Mouse (Mus musculus): ENCODE measurements around the gene Acot7. TPM values are rescaled to one million over a fixed set of nuclear protein-coding genes. Genes with fewer than 3 reads are reported as not detected.
A peak's percentile ranks its signal among the peaks of the same experiment; 100 is the strongest.

Acot7 gene
- total and polyA plus RNA-seq, 2 experiments from 2014 or later, result 259 to 510 TPM

DNA sequence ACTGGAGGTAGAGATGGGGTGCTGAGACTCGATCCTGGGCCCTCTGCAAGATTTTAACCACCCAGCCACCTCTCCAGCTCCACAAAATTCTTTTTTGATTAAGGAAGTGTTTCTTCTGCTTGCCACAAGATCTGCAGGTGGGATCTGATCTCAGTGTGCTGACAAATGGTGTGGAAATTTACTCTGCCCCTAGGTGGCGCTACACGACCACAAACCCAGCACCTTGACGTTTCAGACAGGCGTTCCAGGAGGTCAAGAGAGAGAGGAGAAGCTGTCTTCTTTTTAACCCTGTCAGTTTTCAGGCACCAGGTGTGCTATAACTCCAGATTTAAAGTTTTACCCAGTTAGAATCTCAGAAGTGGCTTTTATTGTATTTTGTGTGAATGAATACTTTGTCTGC is 4.9 kb upstream of the Acot7 start:
- Histone ChIP-seq H3K4me2 (ENCODE audit: low read depth, low read length, poor library complexity, severe bottlenecking) (no peak overlapping the region), H3K9me3 (ENCODE audit: low read length) (no peaks in the 10 kb centered on the region), H3K9ac (replicated peaks; ENCODE audit: low read length, poor library complexity, severe bottlenecking) (no peak overlapping the region), H3K4me1 (ENCODE audit: insufficient read depth, low read length) (no peaks in the 10 kb centered on the region), H3K4me3 (ENCODE audit: low read depth, low read length) (no peak overlapping the region), H3K27ac (ENCODE audit: low read depth, low read length) (no peak overlapping the region), H3K36me3 (ENCODE audit: insufficient read depth, low read length) (no peaks in the 10 kb centered on the region), H3K27me3 (ENCODE audit: insufficient read depth, low read length) (no peaks in the 10 kb centered on the region)
- ATAC-seq (ENCODE audit: low FRiP score) (no peak), DNase-seq (ENCODE audit: low spot score) (peak; percentile 71)
- WGBS, result 3% methylated on average over 5 of the region's 5 CpGs
- TF ChIP-seq CTCF (IDR thresholded peaks at IDR 0.05), result peak; percentile 87

DNA sequence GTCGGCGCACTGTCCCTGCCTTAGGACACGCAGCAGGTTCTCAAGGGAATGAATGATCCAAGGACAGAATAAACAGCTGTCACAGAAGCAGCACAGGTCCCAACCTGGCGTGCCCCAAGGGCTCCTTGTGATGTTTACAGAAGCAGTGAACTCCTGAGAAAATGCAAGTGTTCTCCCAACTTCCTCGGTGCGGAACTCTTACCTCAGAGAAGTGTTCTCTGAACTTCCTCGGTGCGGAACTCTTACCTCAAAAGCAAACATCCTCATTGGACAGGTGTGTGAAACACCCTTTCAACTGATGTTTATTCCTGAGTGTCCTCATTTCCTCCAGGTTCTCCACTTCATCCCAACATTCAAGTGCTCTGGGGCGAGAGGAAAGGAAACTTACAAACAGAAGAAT is 4.0 kb upstream of the Acot7 start:
- no peak for ATAC-seq (ENCODE audit: low FRiP score)
- WGBS, result 87% methylated on average over 9 of the region's 9 CpGs

DNA sequence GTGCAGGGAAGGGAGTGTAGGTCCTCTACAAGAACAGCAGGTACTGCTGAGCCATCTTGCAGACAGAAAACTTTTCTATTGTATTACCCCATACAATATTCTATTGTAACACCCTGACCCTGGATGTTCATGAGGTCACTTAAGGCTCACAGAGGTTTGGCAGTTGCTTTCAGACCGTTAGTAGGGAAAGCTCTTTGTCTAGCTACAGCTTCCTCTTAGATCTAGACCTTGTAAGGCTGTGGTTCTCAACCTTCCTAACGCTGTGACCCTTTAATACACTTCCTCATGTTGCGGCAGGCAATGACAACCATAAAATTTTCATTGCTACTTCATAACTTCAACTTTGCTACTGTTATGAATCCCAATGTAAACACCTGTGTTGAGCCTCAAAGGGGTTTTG is 1.3 kb upstream of the Acot7 start:
- Histone ChIP-seq H3K4me3 (ENCODE audit: low read depth, low read length) (no peak overlapping the region), H3K36me3 (ENCODE audit: insufficient read depth, low read length) (no peaks in the 10 kb centered on the region), H3K4me2 (ENCODE audit: low read depth, low read length, poor library complexity, severe bottlenecking) (no peak overlapping the region), H3K27ac (ENCODE audit: low read depth, low read length) (no peak overlapping the region), H3K9me3 (ENCODE audit: low read length) (no peaks in the 10 kb centered on the region), H3K27me3 (ENCODE audit: insufficient read depth, low read length) (no peaks in the 10 kb centered on the region), H3K4me1 (ENCODE audit: insufficient read depth, low read length) (peaks cover 5% of the 10 kb centered on the region; the same call in 1 of the 2 replicates), H3K9ac (replicated peaks; ENCODE audit: low read length, poor library complexity, severe bottlenecking) (no peak overlapping the region)
- ATAC-seq (ENCODE audit: low FRiP score) (no peak), DNase-seq (ENCODE audit: low spot score) (no peak)
- 76% methylated on average over 3 of the region's 3 CpGs for WGBS
- no peak for TF ChIP-seq CTCF (IDR thresholded peaks at IDR 0.05)

More for the DNA sequence above, 4.0 kb upstream of the Acot7 start:
- no peaks in the 10 kb centered on the region for H3K9me3 ChIP-seq (ENCODE audit: low read length)
- DNase-seq (ENCODE audit: low spot score), result no peak
- H3K36me3 ChIP-seq (ENCODE audit: insufficient read depth, low read length), result no peaks in the 10 kb centered on the region
- H3K4me3 ChIP-seq (ENCODE audit: low read depth, low read length), result no peak overlapping the region
- no peak overlapping the region for H3K27ac ChIP-seq (ENCODE audit: low read depth, low read length)
- no peak overlapping the region for H3K9ac ChIP-seq (replicated peaks; ENCODE audit: low read length, poor library complexity, severe bottlenecking)
- no peaks in the 10 kb centered on the region for H3K4me1 ChIP-seq (ENCODE audit: insufficient read depth, low read length)
- H3K27me3 ChIP-seq (ENCODE audit: insufficient read depth, low read length), result no peaks in the 10 kb centered on the region
- no peak for TF ChIP-seq CTCF (IDR thresholded peaks at IDR 0.05)
- no peak overlapping the region for H3K4me2 ChIP-seq (ENCODE audit: low read depth, low read length, poor library complexity, severe bottlenecking)

DNA sequence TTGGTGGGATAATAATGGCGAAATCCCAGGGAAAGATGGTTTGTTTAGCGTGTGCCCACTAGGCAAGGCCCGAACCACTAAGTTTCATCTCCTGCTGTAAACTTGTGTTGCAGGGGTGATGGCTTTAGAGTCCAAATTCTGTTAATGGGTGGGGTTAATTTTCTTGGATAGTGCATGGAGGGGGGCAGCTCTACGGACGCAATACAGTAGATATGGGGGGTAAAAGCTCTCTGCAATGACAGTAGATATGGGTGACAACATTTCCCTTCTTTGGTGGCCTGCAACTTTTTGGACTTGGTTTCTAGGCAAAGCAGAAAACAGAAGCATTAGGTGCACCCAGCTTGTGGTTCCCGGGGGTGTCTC is 779 bp upstream of the Acot7 start:
- no peak for DNase-seq (ENCODE audit: low spot score)
- Histone ChIP-seq H3K4me1 (ENCODE audit: insufficient read depth, low read length) (peaks cover 5% of the 10 kb centered on the region; the same call in 1 of the 2 replicates), H3K36me3 (ENCODE audit: insufficient read depth, low read length) (no peaks in the 10 kb centered on the region), H3K4me2 (ENCODE audit: low read depth, low read length, poor library complexity, severe bottlenecking) (peak overlapping the region; percentile 74), H3K27ac (ENCODE audit: low read depth, low read length) (peak overlapping the region; percentile 80), H3K9me3 (ENCODE audit: low read length) (no peaks in the 10 kb centered on the region), H3K9ac (replicated peaks; ENCODE audit: low read length, poor library complexity, severe bottlenecking) (peak overlapping the region; percentile 86), H3K27me3 (ENCODE audit: insufficient read depth, low read length) (no peaks in the 10 kb centered on the region), H3K4me3 (ENCODE audit: low read depth, low read length) (peak overlapping the region; percentile 85)
- WGBS, result 68% methylated on average over 6 of the region's 6 CpGs
- TF ChIP-seq CTCF (IDR thresholded peaks at IDR 0.05), result no peak
- no peak for ATAC-seq (ENCODE audit: low FRiP score)

DNA sequence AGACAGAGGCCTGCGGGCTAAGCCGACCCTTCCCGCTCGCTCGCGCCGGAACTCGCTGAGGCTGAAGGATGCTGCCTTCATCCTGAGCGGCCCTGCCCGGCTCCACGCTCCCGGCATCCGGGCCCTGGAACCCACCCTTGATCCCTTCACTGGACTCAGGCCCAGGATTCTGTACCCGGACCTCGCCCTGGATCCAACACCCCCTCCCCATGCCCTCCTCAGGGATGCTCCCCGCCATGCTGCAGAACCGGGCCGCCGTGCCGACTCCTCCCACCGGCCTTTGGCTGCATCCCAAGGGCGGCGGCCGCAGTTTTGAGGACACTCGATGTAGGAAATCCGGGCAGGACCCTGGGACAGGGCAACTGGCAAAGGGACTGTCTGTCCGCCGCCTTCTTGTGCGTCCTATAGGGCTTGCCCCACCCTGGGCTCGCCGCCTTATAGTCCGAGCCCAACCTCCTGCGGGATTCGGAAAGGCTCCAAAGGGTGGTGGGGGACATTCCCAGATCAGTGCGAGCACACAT is 470 bp downstream of the Acot7 start:
- H3K9me3 ChIP-seq (ENCODE audit: low read length), result no peaks in the 10 kb centered on the region
- TF ChIP-seq CTCF (IDR thresholded peaks at IDR 0.05), result no peak
- WGBS, result 1% methylated on average over 35 of the region's 35 CpGs
- ATAC-seq (ENCODE audit: low FRiP score) (peak; percentile 62), DNase-seq (ENCODE audit: low spot score) (no peak)
- H3K4me3 ChIP-seq (ENCODE audit: low read depth, low read length), result peak overlapping the region; percentile 85
- H3K27me3 ChIP-seq (ENCODE audit: insufficient read depth, low read length), result no peaks in the 10 kb centered on the region
- H3K9ac ChIP-seq (replicated peaks; ENCODE audit: low read length, poor library complexity, severe bottlenecking), result peak overlapping the region; percentile 86
- H3K36me3 ChIP-seq (ENCODE audit: insufficient read depth, low read length), result no peaks in the 10 kb centered on the region
- peak overlapping the region; percentile 74 for H3K4me2 ChIP-seq (ENCODE audit: low read depth, low read length, poor library complexity, severe bottlenecking)
- peak overlapping the region; percentile 80 for H3K27ac ChIP-seq (ENCODE audit: low read depth, low read length)
- peaks cover 5% of the 10 kb centered on the region; the same call in 1 of the 2 replicates for H3K4me1 ChIP-seq (ENCODE audit: insufficient read depth, low read length)

DNA sequence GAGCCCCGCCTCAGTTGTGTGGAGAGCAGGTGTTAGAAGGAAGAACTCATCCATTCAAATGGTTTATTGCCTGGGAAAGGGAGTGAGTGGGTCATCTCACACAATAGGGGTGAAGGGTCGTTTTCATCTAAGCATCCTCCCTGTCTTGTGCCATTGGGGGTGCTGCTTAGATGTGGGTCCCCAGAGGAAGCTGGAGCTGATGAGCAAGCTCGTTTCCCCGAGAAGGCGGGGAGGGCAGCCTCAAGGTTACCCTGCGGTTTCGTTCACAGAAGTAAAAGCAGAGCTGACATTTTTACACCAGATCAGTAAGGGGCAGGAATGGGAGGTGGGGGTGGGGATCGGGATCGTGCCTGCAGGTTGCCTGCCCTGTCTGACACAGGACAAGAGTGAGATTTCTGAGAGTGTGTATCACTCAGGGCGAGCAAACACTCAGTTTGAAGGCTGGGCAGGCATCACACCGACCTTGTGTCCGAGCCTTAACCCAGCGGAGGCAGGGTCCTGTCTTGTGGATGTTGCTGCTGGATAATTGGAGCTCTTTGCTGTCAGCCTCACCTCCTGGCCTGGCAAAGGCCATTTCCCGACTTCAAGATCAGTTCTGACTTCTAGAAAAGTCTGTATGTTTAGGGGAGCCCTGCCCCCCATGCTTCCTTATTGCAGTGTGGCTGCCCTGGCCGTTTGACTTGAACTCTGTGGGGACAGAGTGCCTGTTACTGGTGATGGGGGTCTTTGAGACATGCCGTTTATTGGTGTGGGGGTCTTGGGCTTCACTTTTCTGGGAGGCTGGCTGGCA is 1.2 kb downstream of the Acot7 start:
- Histone ChIP-seq H3K27me3 (ENCODE audit: insufficient read depth, low read length) (no peaks in the 10 kb centered on the region), H3K9ac (replicated peaks; ENCODE audit: low read length, poor library complexity, severe bottlenecking) (peak overlapping the region; percentile 86), H3K4me1 (ENCODE audit: insufficient read depth, low read length) (peaks cover 5% of the 10 kb centered on the region; the same call in 1 of the 2 replicates), H3K4me2 (ENCODE audit: low read depth, low read length, poor library complexity, severe bottlenecking) (peak overlapping the region; percentile 74), H3K27ac (ENCODE audit: low read depth, low read length) (peak overlapping the region; percentile 80), H3K36me3 (ENCODE audit: insufficient read depth, low read length) (no peaks in the 10 kb centered on the region), H3K9me3 (ENCODE audit: low read length) (no peaks in the 10 kb centered on the region), H3K4me3 (ENCODE audit: low read depth, low read length) (peak overlapping the region; percentile 85)
- no peak for TF ChIP-seq CTCF (IDR thresholded peaks at IDR 0.05)
- no peak for ATAC-seq (ENCODE audit: low FRiP score)
- no peak for DNase-seq (ENCODE audit: low spot score)
- 21% methylated on average over 16 of the region's 16 CpGs for WGBS
